In genomic region chr7:137267441-137267840, GRCm38 (mm10) we compare ENCODE assay signal across 10 mouse cellular contexts. TPM values are rescaled to one million over a fixed set of nuclear protein-coding genes. Genes with fewer than 3 reads are reported as not detected.
DNase-seq lines count a peak whose midpoint lies in the region; ATAC-seq and TF ChIP-seq lines count a peak whose summit lies in the region.
"Had no signal": no experiment of that assay in that cellular context is flagged by ENCODE, and none has a peak within 500 bp of the region (broad histone marks: within the 10 kb centered on the region; RNA-seq: fewer than 3 reads in every experiment).

No protein-coding gene starts in this region.

- peaks cover 52% of the 10 kb centered on the region for H3K4me1 ChIP-seq in midbrain, embryonic 12.5 days
- H3K4me1 ChIP-seq in thymus, adult 2 months (replicated peaks; ENCODE audit: control insufficient read depth, insufficient read depth, low read length) = no peaks in the 10 kb centered on the region

- ATAC-seq in midbrain, embryonic 12.5 days (ENCODE audit: low FRiP score, low read depth) = no peak
- no peak for ATAC-seq in erythroblast, adult 5-6 weeks (replicated peaks; ENCODE audit: low FRiP score, poor library complexity, severe bottlenecking)
- no peak for ATAC-seq in activated CD4-positive, CD25-positive, alpha-beta regulatory T cell, adult 4 months

- no peaks in the 10 kb centered on the region for H3K36me3 ChIP-seq in midbrain, embryonic 12.5 days
- H3K36me3 ChIP-seq in thymus, adult 2 months (ENCODE audit: control insufficient read depth, insufficient read depth, low read length) = no peaks in the 10 kb centered on the region

- intact Hi-C loops in gastrocnemius, adult 2 months (cut with DNase I) = loop anchor here (5.0 kb wide), 1 partner anchor 45 kb away; the partner anchor contains the start of gene Ebf3
- intact Hi-C loops in heart, postnatal 14 days (cut with DNase I) = no loop called here

- no peaks in the 10 kb centered on the region for H3K9me3 ChIP-seq in midbrain, embryonic 12.5 days

- H3K27ac ChIP-seq in gastrocnemius, adult 2 months = peak overlapping the region; percentile 53
- H3K27ac ChIP-seq in midbrain, embryonic 12.5 days (replicated peaks) = peak overlapping the region; percentile 42
- no peak overlapping the region for H3K27ac ChIP-seq in thymus, adult 2 months (ENCODE audit: control insufficient read depth, insufficient read depth, low read length)
- H3K27ac ChIP-seq: left cerebral cortex, adult 2 months had no signal

- peak overlapping the region; percentile 13; the same call in 1 of the 2 replicates for H3K4me2 ChIP-seq in midbrain, embryonic 12.5 days (replicated peaks)

- WGBS in midbrain, embryonic 12.5 days = 65% methylated on average over 9 of the region's 9 CpGs
- 93% methylated on average over 9 of the region's 9 CpGs for WGBS in thymus, adult 2 months

- peak; percentile 61 for DNase-seq in gastrocnemius, adult 2 months
- no peak for DNase-seq in gastrocnemius, adult 18-20 months (ENCODE audit: low spot score)
- DNase-seq in brain, embryonic 14.5 days (ENCODE audit: low read depth) = peak; percentile 64
- peak; percentile 40 to 43 for DNase-seq in heart, postnatal 14 days
- DNase-seq in thymus, adult 2 months = no peak
- DNase-seq: lung, postnatal 14 days had no signal

- H3K27me3 ChIP-seq in midbrain, embryonic 12.5 days = peaks cover 7% of the 10 kb centered on the region; the same call in 1 of the 2 replicates
- no peaks in the 10 kb centered on the region for H3K27me3 ChIP-seq in thymus, adult 2 months (ENCODE audit: control insufficient read depth, insufficient read depth, low read length)

- no peak for TF ChIP-seq CTCF in gastrocnemius, adult 2 months (IDR thresholded peaks at IDR 0.05)
- TF ChIP-seq CTCF in brain, embryonic 14.5 days (IDR thresholded peaks at IDR 0.05; ENCODE audit: borderline replicate concordance, extremely low read depth, insufficient read depth, insufficient read length) = no peak
- TF ChIP-seq CTCF in thymus, adult 2 months (IDR thresholded peaks at IDR 0.05; ENCODE audit: borderline replicate concordance, control insufficient read depth, extremely low read depth, insufficient read depth, low read length, poor library complexity) = no peak

- no peak overlapping the region for H3K9ac ChIP-seq in midbrain, embryonic 12.5 days (replicated peaks)

- TF ChIP-seq POLR2A in brain, embryonic 14.5 days (IDR thresholded peaks at IDR 0.05; ENCODE audit: borderline replicate concordance, extremely low read depth, insufficient read depth, insufficient read length, poor library complexity, severe bottlenecking) = no peak
- no peak for TF ChIP-seq POLR2A in thymus, adult 2 months (IDR thresholded peaks at IDR 0.05; ENCODE audit: control insufficient read depth, extremely low read depth, insufficient read depth, low read length, poor library complexity)

- H3K4me3 ChIP-seq in gastrocnemius, adult 2 months = no peak overlapping the region
- H3K4me3 ChIP-seq in midbrain, embryonic 12.5 days = no peak overlapping the region
- no peak overlapping the region for H3K4me3 ChIP-seq in thymus, adult 2 months (ENCODE audit: control insufficient read depth, insufficient read depth, low read length)
- H3K4me3 ChIP-seq: left cerebral cortex, adult 2 months had no signal

RNA-seq across cellular contexts. Expression of gene Ebf3, which starts 46.8 kb away (rescaled TPM):
- total RNA-seq in gastrocnemius, adult 2 months (2021) = 1 to 10 TPM; 7.2 to 7.7 TPM
- total RNA-seq in gastrocnemius, adult 18-20 months (2021) = 1 to 10 TPM; 6.2 to 7.2 TPM
- 46.4 and 157 TPM in 2 replicates for polyA plus RNA-seq in brain, embryonic 14.5 days (2012; rRNA removed)
- 10 to 100 TPM; 13.2 to 15.2 TPM for total RNA-seq in heart, postnatal 14 days (2021)
- 23.3 and 24.9 TPM in 2 replicates for polyA plus RNA-seq in midbrain, embryonic 12.5 days (2016; fragmentation: Nextera tagmentation; extraction: Ambion mirVana)
- total RNA-seq in erythroblast, adult 5-6 weeks (2015; ENCODE audit: low replicate concordance) = 0.84 TPM in 1 of 2 replicates, not detected in the other
- total RNA-seq in erythroblast, adult 5-6 weeks (2017; ENCODE audit: low replicate concordance) = 0.17 TPM in 1 of 2 replicates, not detected in the other
- polyA plus RNA-seq in activated CD4-positive, CD25-positive, alpha-beta regulatory T cell, adult 4 months (2017; shearing (Covaris generic)) = not detected
- polyA plus RNA-seq in thymus, adult 2 months (2012; rRNA removed) = 1.7 and 2.1 TPM in 2 replicates

Comparison
In these comparisons a context has a peak if more than half of its experiments do, and no peak if none do; other contexts are left out.
1. DNase-seq: peak in gastrocnemius, adult 2 months (single experiment), brain, embryonic 14.5 days (single experiment) and heart, postnatal 14 days (2 of 2); none in gastrocnemius, adult 18-20 months (single experiment) and thymus, adult 2 months (single experiment).